Mouse (Mus musculus): ENCODE measurements at regions not wholly inside any gene's neighbourhood (a gene's known extent, or its start where the extent isn't known, plus 50 kb on each side); places are given as distances from the start of the nearest gene placed in this dataset.

- no peak for TF ChIP-seq CTCF (IDR thresholded peaks at IDR 0.05; ENCODE audit: borderline replicate concordance, insufficient read depth, low read depth, low read length)
- no peak for TF ChIP-seq POLR2A (IDR thresholded peaks at IDR 0.05; ENCODE audit: borderline replicate concordance, insufficient read depth, low read length)
Observed at GRCm38 (mm10) chr17:91286875-91287274, 194.0 kb upstream of the Nrxn1 start.

All from cerebellum, adult 2 months (tissue).